Mouse (Mus musculus) layer of hippocampus, postnatal 10 days (tissue): ENCODE measurements around the gene Pold4. TPM values are rescaled to one million over a fixed set of nuclear protein-coding genes. Genes with fewer than 3 reads are reported as not detected.
"Not testable (repeated sequence)": the region's sequence is repeated elsewhere in the genome, so short reads cannot be mapped to it uniquely, and the experiment has no call there.

Experiments used
- DNase-seq, 2 experiments: peaks; one replicate each; pipeline ENCODE4 v3.0.0; 2021; ENCODE audit warnings: low spot score in 2 of 2
- total RNA-seq, 2 experiments: library from RNA; stranded (reverse); gene quantifications; 2 replicates each; pipeline ENCODE4 v1.2.3; 2021

The Pold4 gene
- total RNA-seq, 2 experiments from 2014 or later, result 14.4 to 15.8 TPM

GRCm38 (mm10) chr19:4227894-4228678, 3.6 kb upstream of the Pold4 start:
- peak; percentile 79 for DNase-seq

DNA sequence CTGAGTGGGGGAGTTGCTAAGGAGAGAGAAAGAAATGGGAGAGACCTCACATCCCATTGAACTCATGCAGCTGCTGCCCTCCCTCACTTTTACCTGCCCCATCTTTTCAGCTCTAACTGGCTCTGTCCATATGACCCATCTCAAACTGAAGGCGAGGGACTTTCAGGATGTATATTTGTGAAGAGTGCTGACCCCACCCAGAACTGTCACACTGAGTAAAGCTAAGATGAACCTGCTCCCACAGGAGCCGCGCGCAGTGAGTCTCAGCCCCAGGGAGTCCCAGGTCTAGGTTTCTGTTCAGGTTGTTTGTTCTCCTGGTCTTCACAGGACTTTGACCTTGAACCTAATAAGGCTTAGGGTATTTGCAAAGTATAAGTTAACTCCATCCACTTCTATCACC, 2.8 kb upstream of the Pold4 start:
- DNase-seq, result no peak

DNA sequence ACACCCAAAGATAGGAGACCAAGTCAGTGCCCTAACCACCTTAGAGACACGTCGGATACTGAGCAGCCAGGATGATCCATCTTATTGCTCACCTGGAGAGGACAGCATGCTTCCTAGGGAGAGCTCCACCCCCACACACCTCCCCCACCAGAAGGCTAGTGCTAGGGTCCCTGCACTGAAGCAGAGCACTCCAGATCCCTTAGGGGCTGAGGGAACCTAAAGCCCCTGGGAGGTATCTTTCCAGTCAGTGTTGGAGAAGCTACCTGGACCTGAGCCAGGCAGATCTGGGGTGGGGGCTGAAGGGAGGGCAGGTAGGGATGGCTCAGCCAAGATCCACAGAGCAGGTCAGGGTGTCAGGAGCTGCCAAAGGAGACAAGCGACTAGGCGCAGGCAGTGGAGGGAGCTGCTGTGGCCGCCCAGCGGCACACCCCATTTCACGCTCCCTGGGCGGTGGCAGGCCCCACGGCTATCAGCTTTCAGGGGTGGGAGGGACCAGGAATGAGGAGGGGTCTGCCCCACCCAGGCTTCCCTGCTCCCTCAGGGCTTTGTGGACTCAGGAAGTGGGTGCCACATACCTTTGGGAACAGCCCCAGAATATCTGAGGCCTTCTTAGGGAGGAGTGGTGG, 2.1 kb upstream of the Pold4 start:
- DNase-seq, result no peak

DNA sequence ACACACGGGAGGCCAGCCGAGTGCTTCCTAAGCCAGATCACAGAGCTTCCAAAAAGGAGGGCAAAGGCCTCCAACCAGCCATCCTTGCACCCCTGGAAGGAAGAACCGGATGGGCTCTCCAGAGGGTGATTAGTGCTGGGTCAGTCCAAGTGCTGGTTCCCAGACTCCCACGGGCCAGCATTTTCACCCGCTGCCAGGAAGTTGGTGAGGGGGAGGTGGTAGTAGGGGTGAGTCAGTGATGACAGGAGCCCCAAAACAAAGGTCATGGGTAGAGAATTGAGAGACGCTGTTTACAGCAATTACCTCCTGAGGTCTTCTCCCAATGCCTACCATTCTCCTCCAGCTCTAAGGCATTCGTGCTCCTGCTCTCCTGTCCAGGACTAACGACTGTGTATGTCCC, 1.3 kb upstream of the Pold4 start:
- DNase-seq, result no peak

DNA sequence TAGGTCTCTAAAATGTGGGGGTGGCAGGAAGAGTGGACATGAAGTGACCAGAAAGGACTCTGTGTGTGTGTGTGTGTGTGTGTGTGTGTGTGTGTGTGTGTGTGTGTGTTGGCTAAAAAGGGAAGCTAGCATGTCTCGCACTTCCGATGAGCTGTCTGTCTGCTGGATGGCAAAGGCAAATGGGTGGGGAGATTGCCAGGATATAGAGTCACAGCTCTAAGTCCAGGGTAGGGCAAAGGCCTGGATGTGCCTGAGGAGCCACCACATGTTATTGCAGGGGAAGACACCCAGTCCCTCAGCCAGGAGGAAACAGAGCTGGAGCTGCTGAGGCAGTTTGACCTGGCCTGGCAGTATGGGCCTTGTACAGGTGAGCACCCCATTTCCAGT, 480 bp downstream of the Pold4 start:
- peak in 1 of 2 experiments; percentile 28 for DNase-seq

- no peak for DNase-seq
Measured at GRCm38 (mm10) chr19:4232651-4233050, 952 bp downstream of the Pold4 start.

- no peak for DNase-seq
Measured at GRCm38 (mm10) chr19:4234548-4234947, 2.8 kb downstream of the Pold4 start.

DNA sequence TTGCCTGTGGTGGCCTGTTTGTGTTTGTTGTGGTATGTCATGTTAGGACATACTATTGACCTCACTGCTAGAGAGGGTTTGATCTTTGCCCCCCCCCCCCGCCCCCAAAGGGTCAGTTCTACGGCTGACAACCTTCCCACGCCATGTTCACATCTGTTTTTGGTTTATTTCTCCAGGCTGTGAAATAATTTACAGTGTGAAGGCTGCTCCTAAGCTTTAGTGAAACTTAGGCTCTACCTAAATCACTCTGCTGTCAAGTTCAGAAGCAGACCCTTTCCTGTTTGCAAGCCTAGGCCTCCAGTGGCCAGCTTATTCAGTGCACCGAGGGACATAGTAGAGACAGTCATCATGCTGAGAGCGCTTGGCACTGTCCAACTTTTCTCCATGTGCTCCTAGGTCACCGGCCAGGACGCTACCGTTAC, 8.6 kb downstream of the Pold4 start:
- DNase-seq, result no peak

- DNase-seq, result no peak
Measured at GRCm38 (mm10) chr19:4242416-4242815, 10.7 kb downstream of the Pold4 start.

- DNase-seq, result no peak
Measured at GRCm38 (mm10) chr19:4244775-4245174, 13.1 kb downstream of the Pold4 start.

- DNase-seq, result no peak
Measured at GRCm38 (mm10) chr19:4247010-4247409, 15.3 kb downstream of the Pold4 start.

DNA sequence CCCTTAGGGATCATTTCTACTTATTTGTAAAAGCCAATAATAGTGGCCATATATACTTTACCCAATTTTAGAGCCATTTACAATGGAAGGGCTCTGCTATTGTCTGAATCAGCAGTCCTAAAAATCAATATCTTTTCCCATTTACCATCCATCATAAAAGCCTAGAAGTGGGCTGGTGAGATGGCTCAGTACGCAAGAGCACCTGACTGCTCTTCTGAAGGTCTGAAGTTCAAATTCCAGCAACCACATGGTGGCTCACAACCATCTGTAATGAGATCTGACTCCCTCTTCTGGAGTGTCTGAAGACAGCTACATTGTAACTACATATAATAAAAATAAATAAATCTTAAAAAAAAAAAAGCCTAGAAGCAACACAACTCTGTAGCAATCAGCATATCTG, 17.0 kb downstream of the Pold4 start:
- DNase-seq, result not testable (repeated sequence)

- DNase-seq, result no peak
Measured at GRCm38 (mm10) chr19:4254230-4254629, 22.5 kb downstream of the Pold4 start.

DNA sequence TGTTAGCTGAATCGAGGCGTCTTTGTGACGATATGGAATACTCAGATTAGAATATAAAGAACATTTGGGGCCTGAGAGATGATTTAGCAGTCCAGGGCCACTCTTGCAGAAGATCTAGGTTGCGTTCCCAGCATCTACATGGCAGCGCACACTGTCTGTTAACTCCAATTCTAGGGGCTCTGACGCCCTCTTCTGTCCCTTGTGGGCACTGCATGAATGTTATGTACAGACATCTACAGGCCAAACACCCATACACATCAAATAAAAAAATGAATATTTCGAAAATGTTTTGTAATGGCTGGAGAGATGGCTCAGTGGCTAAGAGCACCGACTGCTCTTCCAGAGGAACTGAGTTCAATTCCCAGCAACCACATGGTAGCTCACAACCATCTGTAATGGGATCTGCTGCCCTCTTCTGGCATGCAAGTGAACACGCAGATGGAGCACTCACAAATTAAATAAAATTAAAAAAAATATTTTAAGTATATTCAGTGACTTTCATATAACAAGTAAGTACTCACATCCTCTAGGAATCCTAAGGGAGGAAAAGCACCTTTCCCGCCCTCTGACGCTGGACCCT, 24.0 kb downstream of the Pold4 start:
- DNase-seq, result no peak

- DNase-seq, result peak; percentile 94
Measured at GRCm38 (mm10) chr19:4257216-4257896, 25.7 kb downstream of the Pold4 start.

DNA sequence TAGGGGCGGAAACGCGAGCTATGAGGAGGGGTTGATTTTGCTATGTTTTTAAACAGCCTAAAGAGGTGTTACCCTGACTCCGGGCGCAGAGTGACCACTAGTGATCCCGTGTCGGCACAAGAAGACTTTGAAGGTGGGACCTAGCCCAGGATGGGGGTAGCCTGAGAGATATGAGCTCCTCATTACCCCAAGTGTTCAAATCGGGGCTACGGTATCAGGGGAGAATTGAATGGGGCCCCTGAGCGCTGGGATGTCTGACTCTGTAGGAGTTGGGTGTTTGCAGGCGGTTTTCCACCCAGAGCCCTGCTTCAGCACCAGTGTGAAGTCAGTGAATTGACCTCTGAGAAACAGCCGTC, 26.2 kb downstream of the Pold4 start:
- no peak for DNase-seq

DNA sequence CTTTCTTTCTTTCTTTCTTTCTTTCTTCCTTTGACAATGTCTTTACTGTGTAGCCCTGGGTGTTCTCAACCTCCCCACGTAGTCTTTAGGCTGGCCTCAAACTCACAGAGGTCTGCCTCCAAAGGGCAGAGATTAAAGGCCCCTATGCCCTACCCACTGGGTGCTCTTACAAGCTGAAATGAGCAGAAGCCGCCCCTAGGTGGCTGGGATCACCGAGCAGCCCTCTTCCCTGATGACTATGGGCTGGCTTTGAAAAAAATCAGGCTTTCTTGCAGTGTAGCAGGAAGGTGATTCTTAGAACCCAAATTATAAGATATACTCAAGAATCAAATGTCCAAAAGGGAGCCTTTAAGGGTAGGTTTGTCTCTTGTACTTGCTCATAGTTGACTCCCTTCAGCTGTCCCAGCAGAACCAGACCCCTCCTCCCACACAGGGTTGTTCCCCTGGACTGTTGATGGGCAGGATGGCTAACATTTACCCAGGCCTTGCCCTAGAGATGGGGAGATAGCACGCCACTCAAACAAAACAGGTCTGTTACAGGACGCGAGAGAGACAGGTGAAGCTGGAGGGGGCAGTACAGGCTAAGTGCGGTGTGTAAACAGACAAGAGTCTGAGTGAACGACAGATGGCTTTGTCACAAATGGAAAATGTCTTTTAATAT, 29.5 kb downstream of the Pold4 start:
- DNase-seq, result no peak

- DNase-seq, result no peak
Measured at GRCm38 (mm10) chr19:4262756-4263155, 31.1 kb downstream of the Pold4 start.

- no peak for DNase-seq
Measured at GRCm38 (mm10) chr19:4263702-4264101, 32.0 kb downstream of the Pold4 start.

DNA sequence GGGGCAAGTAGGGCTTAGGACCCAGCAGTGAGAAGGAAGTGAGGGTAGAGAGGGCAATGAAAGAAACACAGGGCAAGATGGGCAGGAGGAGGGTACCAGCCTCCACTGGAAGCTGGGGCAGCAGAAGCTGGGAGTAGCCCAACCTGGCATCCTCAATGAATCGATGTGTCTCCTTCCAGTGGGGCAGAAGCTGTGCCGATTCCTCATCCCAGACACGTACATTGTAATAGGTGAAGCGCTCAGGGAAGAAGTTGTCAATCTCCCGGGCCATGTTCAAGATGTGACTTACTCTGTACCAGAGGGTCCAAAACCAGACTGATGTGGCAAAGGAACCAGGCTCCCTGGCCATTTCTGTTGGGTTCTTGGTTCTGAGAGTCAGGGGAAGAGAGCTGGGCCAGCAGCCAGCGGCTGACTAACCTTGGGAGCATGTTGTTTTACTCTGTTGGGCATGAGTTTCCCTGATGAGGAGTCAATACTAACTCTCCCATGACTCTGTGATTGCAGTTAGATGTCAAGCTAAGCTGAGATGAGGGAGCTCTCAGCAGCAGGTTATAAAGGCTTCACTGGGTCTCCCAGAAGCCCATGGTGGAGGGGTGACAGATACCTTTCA, 32.6 kb downstream of the Pold4 start:
- DNase-seq, result no peak

DNA sequence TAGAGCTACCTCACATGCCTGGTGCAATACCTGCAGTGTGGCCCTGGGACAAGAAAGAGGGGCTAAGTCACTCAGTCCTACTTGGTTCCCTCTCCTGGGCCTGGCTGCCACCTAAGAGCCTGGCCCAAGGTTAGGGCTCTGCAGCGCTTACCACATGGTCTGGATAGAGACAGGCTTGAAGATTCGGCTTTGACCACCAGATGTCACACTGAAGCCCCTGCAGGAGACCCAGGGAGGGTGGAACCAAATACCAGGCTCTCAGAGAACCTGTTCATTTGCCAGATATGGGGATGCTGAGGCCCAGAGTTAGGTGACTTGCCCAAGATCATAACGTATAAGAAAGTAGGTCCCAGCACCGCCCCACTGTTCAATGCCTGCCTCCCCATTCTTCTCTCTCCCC, 34.3 kb downstream of the Pold4 start:
- DNase-seq, result no peak
